Mouse (Mus musculus): Measurements from ENCODE around the gene Nip7. TPM values are rescaled to one million over a fixed set of nuclear protein-coding genes. Genes with fewer than 3 reads are reported as not detected.

Gene Nip7
- polyA plus RNA-seq, 1 experiment from 2014 or later = 37.4 TPM

DNA sequence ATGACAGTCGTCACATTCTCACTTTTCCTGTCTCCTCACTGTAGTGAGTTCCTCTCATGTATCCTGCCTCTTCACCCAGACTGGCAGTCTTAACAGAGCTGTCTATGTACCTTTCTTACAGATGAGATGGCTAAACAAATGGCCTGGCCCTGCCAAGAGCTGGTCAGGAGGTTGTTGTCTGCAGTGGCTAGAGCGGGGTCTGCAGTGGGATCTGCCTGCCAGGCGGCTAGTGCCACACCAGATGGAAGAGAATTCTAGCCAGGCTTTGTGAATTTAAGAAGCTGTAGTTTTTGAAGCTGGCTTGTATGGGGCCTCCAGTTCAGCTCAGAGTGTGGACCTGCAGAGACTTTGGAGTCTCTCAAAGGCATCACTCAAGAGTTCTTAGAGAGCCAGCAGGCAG is 21.0 kb upstream of the Nip7 start:
- WGBS (ENCODE audit: insufficient replicate concordance) = 77% methylated on average over 3 of the region's 3 CpGs
- Histone ChIP-seq H3K27ac (replicated peaks) (no peak overlapping the region), H3K36me3 (replicated peaks) (peaks cover 28% of the 10 kb centered on the region), H3K4me1 (replicated peaks) (peaks cover 27% of the 10 kb centered on the region), H3K4me3 (replicated peaks) (no peak overlapping the region), H3K27me3 (no peaks in the 10 kb centered on the region), H3K9ac (no peak overlapping the region), H3K9me3 (replicated peaks) (no peaks in the 10 kb centered on the region), H3K4me2 (no peak overlapping the region)
- no peak for ATAC-seq (ENCODE audit: insufficient read depth)

DNA sequence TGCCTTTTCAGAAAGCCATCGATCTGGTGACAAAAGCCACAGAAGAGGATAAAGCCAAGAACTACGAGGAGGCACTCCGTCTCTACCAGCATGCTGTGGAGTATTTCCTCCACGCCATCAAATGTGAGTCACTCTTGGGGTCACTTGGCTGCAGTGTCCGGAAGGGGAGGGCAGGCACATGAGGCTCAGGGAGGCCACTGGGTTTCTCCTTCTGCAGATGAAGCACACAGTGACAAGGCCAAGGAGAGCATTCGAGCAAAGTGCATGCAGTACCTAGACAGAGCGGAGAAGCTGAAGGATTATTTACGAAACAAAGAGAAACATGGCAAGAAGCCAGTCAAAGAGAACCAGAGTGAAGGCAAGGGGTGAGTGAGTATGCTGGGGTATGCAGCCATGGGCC is 20.1 kb upstream of the Nip7 start:
- Histone ChIP-seq H3K4me1 (replicated peaks) (peaks cover 22% of the 10 kb centered on the region), H3K36me3 (replicated peaks) (peaks cover 38% of the 10 kb centered on the region), H3K9me3 (replicated peaks) (no peaks in the 10 kb centered on the region), H3K4me2 (no peak overlapping the region), H3K27ac (replicated peaks) (no peak overlapping the region), H3K4me3 (replicated peaks) (no peak overlapping the region), H3K9ac (no peak overlapping the region), H3K27me3 (no peaks in the 10 kb centered on the region)
- ATAC-seq (ENCODE audit: insufficient read depth) = no peak
- 76% methylated on average over 8 of the region's 8 CpGs for WGBS (ENCODE audit: insufficient replicate concordance)

DNA sequence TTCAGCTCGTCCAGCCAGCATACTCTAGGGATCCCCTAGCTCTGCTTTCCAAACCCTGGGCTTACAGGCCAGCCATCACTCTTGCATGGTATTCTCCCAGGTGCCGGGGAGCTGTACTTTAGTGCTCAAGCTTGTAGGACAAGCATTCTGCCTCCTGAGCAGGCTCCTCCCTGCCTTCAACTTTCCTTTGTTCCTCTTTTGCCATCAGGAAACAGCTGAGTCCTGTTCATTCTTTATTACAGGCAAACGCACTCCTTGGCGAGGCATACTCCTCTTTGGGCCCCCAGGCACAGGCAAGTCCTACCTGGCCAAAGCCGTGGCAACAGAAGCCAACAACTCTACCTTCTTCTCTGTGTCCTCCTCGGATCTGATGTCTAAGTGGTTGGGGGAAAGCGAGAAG is 16.0 kb upstream of the Nip7 start:
- WGBS (ENCODE audit: insufficient replicate concordance) = 50% methylated on average over 7 of the region's 7 CpGs
- no peak for ATAC-seq (ENCODE audit: insufficient read depth)
- peaks cover 78% of the 10 kb centered on the region for H3K36me3 ChIP-seq (replicated peaks)

DNA sequence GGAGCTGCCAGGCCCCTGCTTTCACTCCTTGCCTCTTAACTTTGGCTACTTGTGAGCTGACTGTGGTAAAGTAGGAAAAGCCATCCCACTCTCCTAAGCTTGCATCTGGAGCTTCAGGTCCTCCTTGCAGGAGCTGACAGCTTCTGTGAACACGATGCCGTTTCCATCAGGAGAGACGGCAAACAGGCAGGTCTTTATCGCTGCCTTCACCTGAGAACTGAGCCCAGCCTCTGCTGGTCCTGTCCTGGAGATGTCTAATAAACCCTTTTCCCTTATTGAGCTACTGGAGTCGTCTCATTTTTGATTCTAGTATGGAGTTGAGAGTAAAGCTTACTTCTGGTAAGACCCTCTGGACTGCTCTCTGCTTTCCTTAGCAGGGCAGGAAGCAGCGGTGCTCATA is 11.2 kb upstream of the Nip7 start:
- H3K9ac ChIP-seq = no peak overlapping the region
- H3K4me3 ChIP-seq (replicated peaks) = no peak overlapping the region
- ATAC-seq (ENCODE audit: insufficient read depth) = no peak
- H3K9me3 ChIP-seq (replicated peaks) = no peaks in the 10 kb centered on the region
- peaks cover 32% of the 10 kb centered on the region for H3K4me1 ChIP-seq (replicated peaks)
- no peaks in the 10 kb centered on the region for H3K27me3 ChIP-seq
- no peak overlapping the region for H3K4me2 ChIP-seq
- H3K27ac ChIP-seq (replicated peaks) = no peak overlapping the region
- WGBS (ENCODE audit: insufficient replicate concordance) = 85% methylated on average over 6 of the region's 6 CpGs
- H3K36me3 ChIP-seq (replicated peaks) = peaks cover 82% of the 10 kb centered on the region

More for the DNA sequence above, 16.0 kb upstream of the Nip7 start:
- no peaks in the 10 kb centered on the region for H3K27me3 ChIP-seq
- no peak overlapping the region for H3K27ac ChIP-seq (replicated peaks)
- no peak overlapping the region for H3K9ac ChIP-seq
- no peaks in the 10 kb centered on the region for H3K4me1 ChIP-seq (replicated peaks)
- no peak overlapping the region for H3K4me3 ChIP-seq (replicated peaks)
- no peak overlapping the region for H3K4me2 ChIP-seq
- H3K9me3 ChIP-seq (replicated peaks) = no peaks in the 10 kb centered on the region

DNA sequence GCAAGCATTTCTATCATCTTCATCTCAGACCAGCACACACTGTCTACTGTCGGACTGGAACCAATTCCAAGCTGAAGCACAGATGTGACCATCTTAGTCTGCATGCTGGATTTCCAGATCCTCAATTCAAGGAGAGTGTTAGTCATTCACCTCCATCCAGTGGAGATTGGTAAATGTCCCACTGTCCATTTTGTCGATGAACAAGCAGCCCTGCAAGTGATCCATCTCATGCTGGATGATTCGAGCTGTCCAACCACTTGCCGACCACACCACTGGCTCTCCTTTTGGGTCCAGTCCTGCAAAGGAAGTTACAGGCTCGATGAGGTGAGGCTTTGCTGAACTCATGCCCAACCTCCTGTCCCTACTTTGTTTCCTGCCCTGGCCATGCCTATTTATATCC is 9.7 kb upstream of the Nip7 start:
- H3K4me2 ChIP-seq = peak overlapping the region; percentile 90
- peaks cover 32% of the 10 kb centered on the region for H3K4me1 ChIP-seq (replicated peaks)
- 65% methylated on average over 5 of the region's 5 CpGs for WGBS (ENCODE audit: insufficient replicate concordance)
- H3K27ac ChIP-seq (replicated peaks) = no peak overlapping the region
- peaks cover 82% of the 10 kb centered on the region for H3K36me3 ChIP-seq (replicated peaks)
- no peak for ATAC-seq (ENCODE audit: insufficient read depth)
- H3K27me3 ChIP-seq = no peaks in the 10 kb centered on the region
- H3K9me3 ChIP-seq (replicated peaks) = no peaks in the 10 kb centered on the region
- H3K9ac ChIP-seq = no peak overlapping the region
- no peak overlapping the region for H3K4me3 ChIP-seq (replicated peaks)

DNA sequence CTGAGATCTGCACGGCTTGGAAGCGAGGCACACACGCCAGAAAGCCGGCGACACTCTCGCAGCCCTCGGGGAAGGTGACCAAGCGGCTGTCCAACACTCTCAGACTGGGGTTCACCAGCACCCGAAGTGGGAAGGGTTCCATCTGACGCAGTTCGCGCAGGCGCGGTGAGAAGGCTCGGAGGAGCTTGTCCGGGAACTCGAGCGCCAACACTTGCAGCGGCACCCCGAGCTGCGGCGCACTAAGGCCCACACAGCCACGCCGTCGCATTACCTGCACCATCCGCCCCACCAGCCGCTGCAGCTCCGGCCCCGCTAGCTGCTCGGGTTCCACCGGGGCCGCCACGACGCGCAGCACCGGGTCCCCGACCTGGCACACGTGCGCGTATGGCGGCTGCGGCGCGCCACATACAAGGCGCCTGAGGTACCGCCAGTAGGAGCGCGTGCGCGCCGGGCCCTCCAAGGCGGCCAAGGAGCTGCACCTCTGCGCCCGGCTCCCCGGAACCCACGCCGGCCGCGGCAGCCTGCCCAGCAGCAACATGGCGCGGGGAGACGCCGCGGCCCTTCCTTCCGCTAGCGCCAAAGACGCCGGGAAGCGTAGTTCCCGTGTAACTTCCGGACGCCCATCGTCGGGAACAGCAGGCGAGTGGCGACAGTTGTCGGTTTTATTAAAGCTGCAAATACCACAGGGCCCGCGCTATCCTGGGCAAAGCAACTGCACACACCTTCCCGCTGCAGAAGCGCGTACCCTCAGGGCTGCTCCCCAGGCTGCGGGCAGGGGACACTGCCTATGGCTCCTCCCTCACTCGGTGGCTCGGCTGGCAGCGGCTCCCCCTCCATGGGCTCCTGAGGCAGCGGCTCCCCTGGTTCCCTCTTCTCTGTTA is 8.4 kb upstream of the Nip7 start, which contains the start of gene Pdf:
Gene Pdf, minus strand, starts transcription at position 554 of the 881 bp plus-strand sequence.
- H3K36me3 ChIP-seq (replicated peaks) = peaks cover 82% of the 10 kb centered on the region
- no peaks in the 10 kb centered on the region for H3K27me3 ChIP-seq
- H3K4me2 ChIP-seq = peak within 1 kb of the TSS; percentile 90
- peak within 1 kb of the TSS; percentile 83 for H3K27ac ChIP-seq (replicated peaks)
- peak within 1 kb of the TSS; percentile 70 for H3K9ac ChIP-seq
- H3K4me3 ChIP-seq (replicated peaks) = peak within 1 kb of the TSS; percentile 73
- no peaks in the 10 kb centered on the region for H3K9me3 ChIP-seq (replicated peaks)
- ATAC-seq (ENCODE audit: insufficient read depth) = peak; percentile 75
- WGBS (ENCODE audit: insufficient replicate concordance) = under 1% methylated on average over 87 of the region's 87 CpGs
- H3K4me1 ChIP-seq (replicated peaks) = peaks cover 32% of the 10 kb centered on the region

DNA sequence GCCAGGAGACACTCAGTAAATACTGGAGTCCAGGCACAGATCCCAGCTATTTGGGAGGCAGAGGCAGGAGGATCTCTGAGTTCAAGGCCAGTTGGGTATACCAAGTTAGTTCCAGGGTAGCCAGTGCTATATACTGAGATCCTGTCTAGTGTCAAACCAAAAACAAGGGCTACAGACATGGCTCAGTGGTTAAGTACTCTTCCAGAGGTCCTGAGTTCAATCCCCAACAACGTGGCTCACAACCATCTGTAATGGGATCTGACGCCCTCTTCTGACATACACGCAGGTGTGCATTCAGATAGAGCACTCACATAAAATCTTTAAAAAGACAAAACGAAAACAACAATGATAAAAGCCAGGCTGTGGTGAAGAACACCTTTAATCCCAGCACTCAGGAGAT is 7.2 kb upstream of the Nip7 start:
- Histone ChIP-seq H3K9me3 (replicated peaks) (no peaks in the 10 kb centered on the region), H3K9ac (no peak overlapping the region), H3K4me2 (peak overlapping the region; percentile 90), H3K27ac (replicated peaks) (peak overlapping the region; percentile 83; the same call in 1 of the 2 replicates), H3K27me3 (no peaks in the 10 kb centered on the region), H3K36me3 (replicated peaks) (peaks cover 82% of the 10 kb centered on the region), H3K4me1 (replicated peaks) (peaks cover 32% of the 10 kb centered on the region), H3K4me3 (replicated peaks) (peak overlapping the region; percentile 73; the same call in 1 of the 2 replicates)
- WGBS (ENCODE audit: insufficient replicate concordance) = 75% methylated on average over 4 of the region's 4 CpGs
- no peak for ATAC-seq (ENCODE audit: insufficient read depth)

DNA sequence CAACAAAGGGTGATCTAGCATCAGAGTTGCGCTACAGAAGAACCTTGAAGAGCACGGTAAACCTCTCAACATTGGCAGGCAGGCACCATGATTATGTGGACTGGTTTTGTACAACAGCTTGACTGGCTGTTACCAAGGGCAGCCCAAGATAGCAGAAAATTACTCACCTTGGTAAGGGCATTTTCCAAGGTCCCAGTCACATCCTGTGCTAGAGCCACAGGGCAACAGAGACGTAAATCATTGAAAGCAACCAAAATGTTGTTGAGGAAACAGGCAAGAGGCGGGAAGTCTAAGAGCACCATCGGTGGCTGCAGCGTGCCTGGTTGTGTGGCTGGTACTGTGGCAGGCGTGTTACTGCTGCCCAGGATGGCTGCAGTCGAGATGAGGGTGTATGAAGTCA is 4.6 kb upstream of the Nip7 start:
- H3K9ac ChIP-seq = no peak overlapping the region
- 87% methylated on average over 8 of the region's 8 CpGs for WGBS (ENCODE audit: insufficient replicate concordance)
- H3K9me3 ChIP-seq (replicated peaks) = no peaks in the 10 kb centered on the region
- H3K27me3 ChIP-seq = no peaks in the 10 kb centered on the region
- H3K4me3 ChIP-seq (replicated peaks) = no peak overlapping the region
- H3K4me1 ChIP-seq (replicated peaks) = peaks cover 45% of the 10 kb centered on the region
- ATAC-seq (ENCODE audit: insufficient read depth) = no peak
- H3K4me2 ChIP-seq = no peak overlapping the region
- H3K36me3 ChIP-seq (replicated peaks) = peaks cover 63% of the 10 kb centered on the region
- H3K27ac ChIP-seq (replicated peaks) = no peak overlapping the region

DNA sequence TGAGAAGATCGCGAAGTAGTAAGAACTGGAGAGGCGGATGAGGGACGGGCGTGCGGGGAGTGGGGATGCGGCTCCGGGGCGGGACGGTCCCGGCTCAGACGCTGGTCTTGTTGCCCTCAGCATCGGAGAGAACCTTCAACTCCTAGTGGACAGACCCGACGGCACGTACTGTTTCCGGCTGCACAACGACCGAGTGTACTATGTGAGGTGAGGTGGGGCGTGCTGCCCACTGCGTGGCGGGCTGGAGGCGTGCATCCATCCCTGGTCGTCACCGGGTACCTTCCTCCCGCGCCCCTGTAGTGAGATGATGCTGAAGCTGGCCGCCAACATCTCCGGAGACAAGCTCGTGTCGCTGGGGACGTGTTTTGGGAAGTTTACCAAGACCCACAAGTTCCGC is 294 bp downstream of the Nip7 start:
- H3K9ac ChIP-seq = peak overlapping the region; percentile 60
- peak overlapping the region; percentile 81 for H3K4me2 ChIP-seq
- no peaks in the 10 kb centered on the region for H3K27me3 ChIP-seq
- no peaks in the 10 kb centered on the region for H3K9me3 ChIP-seq (replicated peaks)
- H3K4me1 ChIP-seq (replicated peaks) = peaks cover 32% of the 10 kb centered on the region
- H3K27ac ChIP-seq (replicated peaks) = peak overlapping the region; percentile 89
- H3K36me3 ChIP-seq (replicated peaks) = peaks cover 44% of the 10 kb centered on the region
- peak; percentile 40 for ATAC-seq (ENCODE audit: insufficient read depth)
- peak overlapping the region; percentile 100 for H3K4me3 ChIP-seq (replicated peaks)
- WGBS (ENCODE audit: insufficient replicate concordance) = under 1% methylated on average over 33 of the region's 33 CpGs

DNA sequence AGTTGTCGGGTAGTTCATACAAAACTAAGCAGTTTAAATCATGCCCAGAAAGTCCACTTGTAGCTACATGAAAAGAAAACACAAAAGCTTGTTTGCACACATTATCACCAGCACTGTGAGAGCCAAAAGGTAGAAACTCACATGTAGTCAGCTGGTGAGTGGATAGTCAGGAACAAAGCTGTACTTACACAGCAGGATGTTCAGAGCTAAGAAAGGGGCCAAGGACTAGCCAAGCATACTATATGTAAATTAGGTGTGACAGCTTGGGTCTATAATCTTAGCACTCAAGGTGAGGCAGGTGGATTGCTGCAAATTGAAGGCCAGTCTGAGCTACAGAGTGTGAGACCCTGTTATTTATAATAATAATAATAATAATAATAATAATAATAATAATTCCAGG is 5.9 kb downstream of the Nip7 start:
- no peak overlapping the region for H3K4me3 ChIP-seq (replicated peaks)
- peaks cover 12% of the 10 kb centered on the region for H3K36me3 ChIP-seq (replicated peaks)
- H3K27ac ChIP-seq (replicated peaks) = no peak overlapping the region
- 85% methylated on average over 1 of the region's 1 CpGs for whole genome bisulfite sequencing (ENCODE audit: insufficient replicate concordance)
- ATAC-seq (ENCODE audit: insufficient read depth) = no peak
- H3K4me1 ChIP-seq (replicated peaks) = peaks cover 14% of the 10 kb centered on the region
- H3K4me2 ChIP-seq = no peak overlapping the region
- H3K9me3 ChIP-seq (replicated peaks) = no peaks in the 10 kb centered on the region
- H3K27me3 ChIP-seq = no peaks in the 10 kb centered on the region
- H3K9ac ChIP-seq = no peak overlapping the region

DNA sequence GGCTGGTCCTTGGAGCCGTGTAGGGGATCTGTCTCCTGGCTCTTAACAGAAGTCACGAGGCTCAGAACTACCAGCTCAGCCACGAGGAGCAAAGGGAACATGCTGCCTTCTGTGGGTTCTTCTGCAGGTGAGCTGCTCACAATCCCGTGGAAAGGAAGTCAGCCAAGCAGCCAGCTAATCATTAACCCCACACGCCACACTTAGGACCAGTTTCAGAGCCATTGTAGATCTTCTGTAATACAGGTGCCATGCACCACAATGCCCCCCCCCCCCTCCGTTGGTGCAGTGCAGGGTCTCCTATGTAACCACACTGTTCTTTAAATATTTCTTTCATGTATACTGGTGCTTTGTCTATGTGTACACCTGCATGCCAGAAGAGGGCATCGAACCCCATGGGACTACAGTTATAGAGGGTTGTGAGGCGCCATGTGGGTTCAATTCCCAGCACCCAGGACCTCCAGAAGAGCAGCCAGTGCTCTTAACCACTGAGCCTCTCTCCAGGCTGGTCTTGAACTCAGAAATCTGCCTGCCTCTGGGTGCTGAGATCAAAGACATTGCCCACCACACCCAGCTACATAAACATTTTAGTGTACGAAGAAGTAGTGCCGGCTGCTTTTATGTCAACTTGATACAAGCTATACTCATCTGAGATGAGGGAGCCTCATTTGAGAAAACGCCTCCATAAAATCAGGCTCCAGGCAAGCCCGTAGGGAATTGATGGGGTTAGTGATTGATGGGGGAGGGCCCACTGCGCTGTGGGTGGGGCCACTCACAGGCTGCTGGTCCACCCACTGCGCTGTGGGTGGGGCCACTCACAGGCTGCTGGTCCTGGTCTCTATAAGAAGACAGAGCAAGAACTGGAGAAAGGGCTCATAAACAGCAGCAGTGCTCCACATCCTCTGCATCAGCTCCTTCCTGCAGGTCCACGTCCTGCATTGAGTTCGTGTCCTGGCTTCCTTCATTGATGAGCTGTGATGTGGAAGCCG is 9.1 kb downstream of the Nip7 start, which contains the start of gene Tmed6:
Gene Tmed6, minus strand, starts transcription at position 134 of the 986 bp plus-strand sequence.
- WGBS (ENCODE audit: insufficient replicate concordance) = 44% methylated on average over 17 of the region's 17 CpGs
- Histone ChIP-seq H3K9me3 (replicated peaks) (no peaks in the 10 kb centered on the region), H3K36me3 (replicated peaks) (peaks cover 19% of the 10 kb centered on the region), H3K9ac (no peak within 1 kb of the TSS), H3K27me3 (no peaks in the 10 kb centered on the region), H3K4me3 (replicated peaks) (no peak within 1 kb of the TSS), H3K4me2 (no peak within 1 kb of the TSS), H3K4me1 (replicated peaks) (peaks cover 4% of the 10 kb centered on the region), H3K27ac (replicated peaks) (no peak within 1 kb of the TSS)
- peak; percentile 73 for ATAC-seq (ENCODE audit: insufficient read depth)
